Mouse (Mus musculus) heart, adult 18-20 months (tissue): ENCODE measurements around the gene Spata7. TPM values are rescaled to one million over a fixed set of nuclear protein-coding genes. Genes with fewer than 3 reads are reported as not detected.
A peak's percentile ranks its signal among the peaks of the same experiment; 100 is the strongest.

Experiments used
- DNase-seq, 2 experiments: peaks; one replicate each; pipeline ENCODE4 v3.0.0; 2021 to 2022; ENCODE audit warnings: mixed read lengths in 1 of 2
- total RNA-seq, 2 experiments: library from RNA; stranded (reverse); gene quantifications; 2 replicates each; pipeline ENCODE4 v1.2.3; 2021

Spata7 gene
- total RNA-seq, 2 experiments from 2014 or later = 4.4 to 5.8 TPM

DNA sequence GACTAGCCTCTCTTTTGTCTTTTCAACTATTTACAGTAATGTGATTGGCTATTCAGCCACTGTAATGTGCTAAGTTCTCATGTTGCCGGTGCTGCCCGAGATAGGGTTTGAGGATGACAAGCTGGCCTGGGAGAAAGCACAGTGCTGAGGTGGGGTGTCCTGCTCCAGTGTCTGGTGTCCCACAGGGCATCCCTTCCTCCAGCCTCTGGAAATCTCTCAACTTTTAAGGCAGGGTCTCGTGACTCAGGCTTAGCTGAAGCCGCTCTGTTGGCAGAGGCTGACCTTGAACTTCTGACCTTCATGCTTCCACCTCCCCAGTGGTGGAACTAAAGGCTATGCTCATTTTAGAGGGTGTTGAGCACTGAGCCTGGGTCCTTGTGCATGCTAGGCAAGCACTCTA is 42.5 kb downstream of the Spata7 start:
- DNase-seq = no peak

DNA sequence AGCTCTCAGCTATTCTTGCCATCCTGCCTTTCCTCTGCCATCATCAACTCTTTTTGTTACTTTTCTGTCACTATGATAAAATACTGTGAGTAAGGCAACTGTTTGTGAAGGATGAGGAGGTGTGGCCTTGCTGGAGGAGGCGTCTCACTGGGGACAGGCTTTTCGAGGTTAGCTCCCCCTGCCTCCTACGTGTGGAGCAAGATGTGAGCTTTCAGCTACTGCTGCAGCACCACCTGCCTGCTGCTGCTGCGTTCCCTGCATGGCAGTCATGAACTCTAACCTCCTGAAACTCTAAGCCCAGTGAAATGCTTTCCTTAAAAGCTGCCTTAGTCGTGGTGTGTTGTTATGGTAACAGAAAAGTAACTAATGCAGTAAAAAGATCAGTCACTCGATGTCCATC is 45.9 kb downstream of the Spata7 start:
- no peak for DNase-seq

- peak; percentile 80 to 87 for DNase-seq
Observed at GRCm38 (mm10) chr12:98674627-98675143, 46.7 kb downstream of the Spata7 start.

DNA sequence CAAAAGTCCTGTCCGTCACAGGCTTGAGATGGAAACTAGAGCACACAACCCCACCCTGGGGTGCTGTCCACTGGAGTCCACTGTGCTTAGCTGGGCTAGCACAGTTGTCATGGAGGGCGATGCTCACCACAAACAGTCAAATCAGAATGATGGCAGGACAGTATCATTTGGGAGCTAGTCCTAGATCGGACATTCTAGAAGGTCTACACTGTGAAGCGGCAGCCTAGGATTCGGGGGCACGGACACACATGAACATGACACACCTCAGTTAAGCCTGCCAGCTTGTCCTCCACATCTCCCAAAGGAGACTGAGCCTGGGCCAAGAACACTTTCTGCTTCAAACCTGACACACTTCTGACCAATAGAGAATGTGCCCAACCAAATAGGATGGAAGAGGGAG is 48.9 kb downstream of the Spata7 start:
- DNase-seq = no peak

DNA sequence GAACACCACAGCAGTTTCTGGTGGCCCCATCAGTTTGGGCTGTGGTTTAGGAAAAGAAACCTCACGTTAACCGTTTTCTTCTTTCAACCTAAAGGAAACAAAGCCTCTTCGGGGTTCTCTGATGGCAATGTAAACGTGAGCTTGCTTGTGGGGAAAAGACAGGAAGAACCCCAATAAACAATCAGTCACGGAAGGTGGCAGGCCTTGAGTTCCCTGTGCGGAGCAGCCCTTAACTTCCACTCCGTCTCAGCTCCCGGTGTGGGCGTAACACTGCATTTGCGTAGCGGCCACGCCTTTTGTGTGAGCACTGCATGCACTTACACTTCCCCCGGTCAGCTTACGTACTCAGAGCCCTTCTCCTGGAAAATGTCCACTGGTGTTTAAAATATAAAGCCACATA is 49.4 kb downstream of the Spata7 start:
- no peak for DNase-seq

GRCm38 (mm10) chr12:98679906-98680305 is 51.9 kb downstream of the Spata7 start:
- DNase-seq = no peak

GRCm38 (mm10) chr12:98682196-98682595 is 54.2 kb downstream of the Spata7 start:
- no peak for DNase-seq

DNA sequence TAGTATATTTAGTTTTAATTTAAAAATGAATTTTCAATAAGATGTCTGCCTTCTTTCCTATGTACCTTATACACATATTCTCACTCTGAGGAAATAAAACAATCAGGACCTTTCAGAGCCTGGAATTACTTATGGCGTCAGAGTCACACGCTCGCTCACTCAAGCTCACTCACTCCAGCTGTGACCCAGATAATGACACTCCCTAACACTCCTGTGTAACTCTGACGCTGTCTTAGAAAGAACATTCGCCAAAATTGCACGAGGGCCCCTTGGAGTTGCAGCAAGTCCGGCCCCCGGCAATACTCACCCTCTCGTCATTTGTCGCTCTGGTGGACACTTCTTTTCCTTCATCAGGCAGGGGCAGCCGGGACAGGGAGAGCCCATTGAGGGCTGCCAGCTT is 55.2 kb downstream of the Spata7 start:
- DNase-seq = no peak

GRCm38 (mm10) chr12:98683574-98683973 is 55.6 kb downstream of the Spata7 start:
- DNase-seq = no peak

DNA sequence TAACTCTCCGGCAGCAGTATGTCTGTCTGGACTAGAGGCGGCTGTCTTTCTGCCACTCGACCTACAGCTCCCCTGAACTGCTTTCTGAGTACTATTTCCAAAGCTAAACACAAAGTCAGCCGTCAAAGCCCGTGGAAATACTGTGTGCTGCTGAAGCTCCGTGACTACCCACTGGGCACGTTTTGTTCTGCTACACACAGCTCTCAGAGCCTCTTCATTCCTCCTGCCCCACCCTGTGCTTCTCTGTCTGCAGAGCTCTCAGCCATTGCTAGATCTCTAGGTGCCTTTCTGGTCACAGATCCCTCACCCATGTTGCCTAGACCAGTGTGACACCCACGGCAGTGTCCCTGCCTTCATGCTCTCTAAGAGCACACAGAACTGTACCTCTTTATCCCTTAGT is 62.3 kb downstream of the Spata7 start:
- no peak for DNase-seq

- no peak for DNase-seq
Observed at GRCm38 (mm10) chr12:98697202-98697601, 69.2 kb downstream of the Spata7 start.

GRCm38 (mm10) chr12:98701564-98701963 is 73.6 kb downstream of the Spata7 start:
- DNase-seq = no peak

GRCm38 (mm10) chr12:98703554-98703953 is 75.6 kb downstream of the Spata7 start:
- no peak for DNase-seq

DNA sequence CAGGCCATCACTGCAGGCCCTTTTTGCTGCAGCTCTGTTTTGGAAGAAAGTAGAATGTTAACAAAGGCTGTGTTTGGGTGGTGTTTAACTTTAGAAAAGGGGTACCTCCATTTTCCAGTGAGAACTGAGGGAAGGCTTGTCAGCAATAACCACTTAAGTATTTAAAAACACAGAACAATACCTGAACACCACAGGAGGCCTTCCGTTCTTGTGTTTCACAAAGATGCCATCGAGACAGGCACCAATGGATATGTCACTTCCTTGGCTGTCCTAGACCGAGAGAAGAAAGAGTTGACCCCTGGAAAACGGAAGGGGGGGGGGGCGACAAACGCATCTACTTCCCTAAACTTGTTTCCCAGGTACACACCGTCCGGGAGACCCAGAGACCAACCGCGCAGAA is 76.0 kb downstream of the Spata7 start:
- no peak for DNase-seq

DNA sequence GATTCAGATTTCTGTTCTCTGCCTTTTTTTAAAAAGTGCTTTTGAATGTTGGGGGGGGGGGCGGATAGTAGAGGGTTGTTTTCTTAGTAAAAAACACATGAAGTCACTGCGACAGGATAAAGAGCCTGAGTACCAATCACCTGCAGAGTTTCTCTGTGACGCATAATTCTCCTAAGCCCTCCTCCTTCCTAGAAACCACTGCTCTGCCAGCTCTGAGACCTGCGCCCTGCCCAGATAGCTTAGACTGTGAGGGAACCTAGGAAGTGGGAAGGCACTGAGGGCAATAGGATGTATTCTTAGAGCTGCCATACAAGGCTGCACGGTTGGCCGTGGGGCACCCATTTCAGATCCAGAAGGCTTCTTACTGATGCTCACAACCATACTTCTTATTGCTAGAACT is 84.9 kb downstream of the Spata7 start:
- no peak for DNase-seq

GRCm38 (mm10) chr12:98713621-98714103 is 85.7 kb downstream of the Spata7 start:
- no peak for DNase-seq

DNA sequence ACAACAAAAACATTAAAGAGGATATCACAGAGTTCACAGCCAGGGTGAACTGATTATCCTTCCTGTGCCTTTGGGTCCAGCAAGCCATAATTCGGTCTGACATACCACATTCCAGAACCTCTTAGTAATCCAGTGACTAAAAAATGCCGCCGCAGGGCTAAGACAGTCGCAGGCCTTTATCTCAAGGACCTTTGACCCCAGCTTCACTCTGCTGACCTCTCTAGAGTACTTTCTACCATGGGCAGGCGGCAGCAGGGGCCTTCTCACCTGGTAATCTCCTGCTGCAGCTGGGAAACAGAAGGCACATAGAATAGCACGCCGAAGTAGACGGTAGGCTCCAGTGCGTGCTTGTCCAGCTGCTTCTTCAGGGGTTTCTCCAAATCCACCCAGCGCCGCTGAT is 86.8 kb downstream of the Spata7 start:
- DNase-seq = peak in 1 of 2 experiments; percentile 33

DNA sequence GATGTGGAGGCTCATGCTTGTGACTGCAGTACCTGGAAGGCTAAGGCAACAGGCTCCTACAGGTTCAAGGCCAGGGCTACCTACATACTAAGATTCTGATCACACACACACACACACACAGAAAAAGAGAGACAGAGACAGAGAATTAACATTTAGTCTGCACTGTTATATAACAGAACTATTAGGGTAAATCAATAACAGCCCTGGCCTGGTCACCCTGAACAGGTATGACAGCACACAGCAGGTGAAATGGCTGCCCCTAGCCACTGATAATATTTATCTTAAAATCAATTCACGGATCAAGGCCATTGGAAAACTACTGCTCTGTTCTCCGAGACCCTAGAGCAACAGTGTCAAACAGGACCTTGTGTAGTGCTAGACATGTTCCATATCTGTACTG is 88.2 kb downstream of the Spata7 start:
- DNase-seq = no peak

Other genes starting within 250 kb of the Spata7 start
- gene Kcnk10, start 49.8 kb upstream of the Spata7 start, total RNA-seq = under 1 TPM in 1 of 2 experiments, not detected in 1; 0.05 TPM
- gene Ptpn21, start 109.2 kb downstream of the Spata7 start, total RNA-seq = 10 to 100 TPM; 25.6 to 30.3 TPM
- 10 to 100 TPM; 56.0 to 59.8 TPM for gene Zc3h14, start 118.8 kb downstream of the Spata7 start, total RNA-seq